In the genomic region with DNA sequence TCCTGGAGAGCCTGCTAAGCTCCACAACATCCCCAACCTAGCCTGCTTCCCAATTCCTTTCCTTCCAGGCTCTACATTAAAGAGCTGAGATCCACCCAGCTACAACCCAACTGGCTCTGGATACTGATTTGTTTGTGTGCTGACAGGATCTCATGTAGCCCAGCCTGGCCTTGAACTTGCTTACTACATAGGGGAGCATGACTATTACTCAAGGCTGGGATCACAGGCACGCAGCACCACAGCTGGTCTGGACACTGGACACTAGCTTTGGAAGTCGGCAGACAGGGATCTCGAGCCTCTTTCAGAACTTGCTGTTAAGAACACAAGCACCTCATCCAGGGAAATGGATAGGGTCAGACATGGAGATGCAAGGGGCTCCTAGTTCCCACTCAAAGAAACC, we compare ENCODE assay signal across 27 mouse cellular contexts. TPM values are rescaled to one million over a fixed set of nuclear protein-coding genes. Genes with fewer than 3 reads are reported as not detected.
"Had no signal": no experiment of that assay in that cellular context is flagged by ENCODE, and none has a peak within 500 bp of the region (broad histone marks: within the 10 kb centered on the region; RNA-seq: fewer than 3 reads in every experiment).

No protein-coding gene starts in this region.

- DNase-seq: gastrocnemius, postnatal 10 days; gastrocnemius, postnatal 36 days; heart, adult 2 months; heart, postnatal 10 days; heart, postnatal 4 days; kidney, adult 18-20 months; kidney, adult 8-10 months; kidney, postnatal 10 days; kidney, postnatal 25 days; kidney, postnatal 4 days; liver; liver, embryonic 13.5 days had no signal

- H3K4me2 ChIP-seq: heart, embryonic 11.5 days; hindbrain, embryonic 12.5 days; hindbrain, embryonic 14.5 days; intestine, embryonic 15.5 days; limb, embryonic 12.5 days; liver, embryonic 11.5 days; liver, embryonic 13.5 days; liver, embryonic 15.5 days had no signal

- H3K27me3 ChIP-seq: hindbrain, embryonic 12.5 days; intestine, embryonic 15.5 days; limb, embryonic 12.5 days; liver, embryonic 13.5 days; liver, embryonic 15.5 days had no signal

- H3K27ac ChIP-seq: hindbrain, embryonic 10.5 days; hindbrain, embryonic 12.5 days; hindbrain, embryonic 14.5 days; intestine, embryonic 15.5 days; layer of hippocampus, adult 2 months; left cerebral cortex, adult 2 months; limb, embryonic 10.5 days; limb, embryonic 12.5 days; liver, embryonic 13.5 days; liver, embryonic 15.5 days had no signal

- H3K9ac ChIP-seq: hindbrain, embryonic 12.5 days; hindbrain, embryonic 14.5 days; intestine, embryonic 15.5 days; limb, embryonic 12.5 days; liver, embryonic 13.5 days; liver, embryonic 15.5 days had no signal

- ATAC-seq: hindbrain, embryonic 16.5 days; inflammation-experienced regulatory T-cells, adult 6 months; intestine, embryonic 15.5 days; intestine, postnatal 0 days had no signal

- H3K4me3 ChIP-seq: heart, adult 2 months; hindbrain, embryonic 10.5 days; hindbrain, embryonic 12.5 days; intestine, embryonic 15.5 days; layer of hippocampus, adult 2 months; left cerebral cortex, adult 2 months; limb, embryonic 10.5 days; limb, embryonic 12.5 days; liver, embryonic 13.5 days; liver, embryonic 15.5 days had no signal

- H3K9me3 ChIP-seq: hindbrain, embryonic 10.5 days; hindbrain, embryonic 12.5 days; intestine, embryonic 15.5 days; limb, embryonic 10.5 days; limb, embryonic 12.5 days; liver, embryonic 13.5 days; liver, embryonic 15.5 days had no signal

RNA-seq across cellular contexts. Expression of gene Tnni3, which starts 27.6 kb away (rescaled TPM):
- total RNA-seq: gastrocnemius, adult 18-20 months had no signal

RNA-seq across cellular contexts. Expression of gene Dnaaf3, which starts 35.8 kb away (rescaled TPM):
- total RNA-seq: gastrocnemius, adult 18-20 months; gastrocnemius, postnatal 36 days had no signal
